Mouse (Mus musculus) heart, embryonic 12.5 days (tissue): ENCODE measurements at regions not wholly inside any gene's neighbourhood (a gene's known extent, or its start where the extent isn't known, plus 50 kb on each side); places are given as distances from the start of the nearest gene placed in this dataset.

Experiments used
- ATAC-seq: fragments of 200-750 bp; cut with Nextera tagmentation; 2 replicates; pipeline ENCODE4 v1.8.0; 2017; ENCODE audit warnings: moderate TSS enrichment, moderate library complexity; ENCODE audit not compliant: insufficient number of reproducible peaks, low FRiP score
- H3K27ac ChIP-seq: fragments of 300-500 bp; sonication (generic); 2 replicates; pipeline ENCODE4 v1.5.1; 2016; ENCODE audit warnings: mild to moderate bottlenecking, moderate library complexity; ENCODE audit not compliant: poor library complexity, severe bottlenecking
- H3K27me3 ChIP-seq: fragments of 300-500 bp; sonication (generic); replicated peaks from 2 replicates; pipeline ENCODE4 v1.6.1; 2016; ENCODE audit warnings: mild to moderate bottlenecking, moderate library complexity
- H3K36me3 ChIP-seq: fragments of 300-500 bp; sonication (generic); 2 replicates; pipeline ENCODE4 v1.6.1; 2016; ENCODE audit warnings: mild to moderate bottlenecking, moderate library complexity
- H3K4me1 ChIP-seq: fragments of 300-500 bp; sonication (generic); replicated peaks from 2 replicates; pipeline ENCODE4 v1.6.1; 2016; ENCODE audit warnings: mild to moderate bottlenecking
- H3K4me2 ChIP-seq: fragments of 300-500 bp; sonication (generic); 2 replicates; pipeline ENCODE4 v1.6.1; 2016; ENCODE audit warnings: mild to moderate bottlenecking, moderate library complexity
- H3K4me3 ChIP-seq: fragments of 300-500 bp; sonication (generic); 2 replicates; pipeline ENCODE4 v1.5.1; 2016; ENCODE audit warnings: mild to moderate bottlenecking
- H3K9ac ChIP-seq: fragments of 300-500 bp; sonication (generic); 2 replicates; pipeline ENCODE4 v1.6.1; 2016; ENCODE audit warnings: mild to moderate bottlenecking, moderate library complexity
- H3K9me3 ChIP-seq: fragments of 300-500 bp; sonication (generic); replicated peaks from 2 replicates; pipeline ENCODE4 v1.6.1; 2016; ENCODE audit warnings: mild to moderate bottlenecking, moderate library complexity
- WGBS: fragments of 180-500 bp; shearing (Covaris S2); methylation state at CpG from one replicate; pipeline ENCODE4 v1.1.7; 2016; 5-methylcytosine and 5-hydroxymethylcytosine counted together

DNA sequence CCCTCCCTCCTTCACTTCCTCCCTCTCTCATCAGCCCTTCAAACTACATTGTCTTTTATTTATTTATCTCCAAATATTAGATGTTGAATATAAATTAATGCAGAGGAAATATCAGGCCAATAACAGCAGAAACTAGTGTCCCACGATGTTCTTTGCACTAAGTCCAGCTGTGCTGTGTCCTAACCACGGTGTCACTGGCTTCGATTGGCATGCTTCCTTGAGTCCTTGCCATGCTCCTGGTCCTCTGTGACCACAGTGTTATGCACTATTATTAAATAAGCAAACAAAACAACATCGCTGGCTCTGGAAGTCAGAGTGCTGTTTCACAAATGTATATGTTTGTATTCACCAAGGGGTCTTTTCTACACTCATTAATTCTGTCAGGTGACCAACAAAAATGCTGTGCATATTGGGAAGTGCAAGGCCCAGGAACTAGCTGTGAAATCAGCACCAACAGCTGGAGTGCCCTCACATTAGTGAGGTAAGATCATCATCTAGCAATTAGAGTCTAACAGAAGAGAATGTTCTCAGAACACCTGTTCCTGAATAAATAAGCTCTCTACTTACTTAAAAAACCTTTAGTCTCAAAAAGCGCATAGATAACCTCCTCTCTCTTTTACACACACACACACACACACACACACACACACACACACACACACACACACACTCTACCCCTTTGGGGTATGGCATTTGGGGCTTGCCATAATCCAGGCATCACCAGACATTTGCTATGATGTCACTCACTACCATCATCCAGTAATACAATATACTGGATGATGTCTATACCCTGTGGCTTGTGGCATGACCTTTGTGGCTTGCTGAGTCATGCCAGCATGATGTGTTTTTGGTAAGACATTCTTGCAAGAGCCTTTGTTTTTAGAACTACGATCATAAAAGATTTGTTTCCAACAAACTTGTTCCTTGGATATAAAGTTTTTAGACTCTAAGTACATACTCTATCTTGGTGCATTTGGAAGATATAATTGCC lies 81.9 kb upstream of the Rgs2 start:
- Histone ChIP-seq H3K9ac (no peak overlapping the region), H3K4me1 (no peaks in the 10 kb centered on the region), H3K9me3 (no peaks in the 10 kb centered on the region), H3K36me3 (no peaks in the 10 kb centered on the region), H3K4me3 (no peak overlapping the region), H3K27ac (no peak overlapping the region), H3K27me3 (no peaks in the 10 kb centered on the region), H3K4me2 (no peak overlapping the region)
- 83% methylated on average over 6 of the region's 6 CpGs for whole genome bisulfite sequencing
- ATAC-seq: no peak

DNA sequence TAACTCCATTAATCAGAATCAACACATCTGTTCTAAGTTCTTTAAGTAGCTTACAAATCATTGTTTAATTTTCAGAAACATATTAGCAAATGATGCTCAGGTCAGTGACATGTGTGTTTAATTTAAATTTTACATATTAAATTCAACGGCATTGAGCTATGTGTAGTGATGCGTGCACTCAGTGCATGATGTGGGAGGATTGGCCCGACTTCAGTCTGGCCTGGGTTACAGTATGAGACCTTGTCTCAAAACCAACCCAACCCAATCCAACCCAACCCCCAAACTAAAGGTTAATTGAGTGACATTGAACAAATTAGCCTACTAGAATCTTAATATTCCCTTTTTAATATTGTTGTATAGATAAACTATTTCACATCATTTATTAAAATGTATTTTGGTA lies 75.0 kb upstream of the Rgs2 start:
- no peaks in the 10 kb centered on the region for H3K4me1 ChIP-seq
- no peaks in the 10 kb centered on the region for H3K27me3 ChIP-seq
- no peak overlapping the region for H3K4me2 ChIP-seq
- no peaks in the 10 kb centered on the region for H3K9me3 ChIP-seq
- H3K9ac ChIP-seq: no peak overlapping the region
- H3K27ac ChIP-seq: no peak overlapping the region
- H3K36me3 ChIP-seq: no peaks in the 10 kb centered on the region
- 81% methylated on average over 3 of the region's 3 CpGs for WGBS
- H3K4me3 ChIP-seq: no peak overlapping the region
- ATAC-seq: no peak

DNA sequence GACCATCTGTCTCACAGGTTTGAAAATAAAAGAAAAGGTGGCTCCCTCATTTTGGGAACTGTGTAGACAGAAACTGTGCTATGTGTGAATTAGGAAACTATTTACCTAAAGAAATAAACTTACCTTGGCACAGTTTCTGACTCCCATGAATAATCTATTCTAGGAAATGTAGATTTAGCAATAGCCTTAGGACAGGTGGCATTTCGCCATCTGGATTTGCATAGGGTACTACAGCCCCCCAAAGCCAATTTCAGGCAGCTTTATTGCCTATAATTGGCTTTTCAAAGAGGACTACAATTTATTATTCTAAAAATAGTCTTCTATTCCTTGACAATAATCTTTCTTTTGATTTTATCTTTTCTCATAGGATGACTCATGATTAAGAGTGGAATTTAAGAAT lies 74.5 kb upstream of the Rgs2 start:
- WGBS: 77% methylated on average over 1 of the region's 1 CpGs
- Histone ChIP-seq H3K9me3 (no peaks in the 10 kb centered on the region), H3K4me2 (no peak overlapping the region), H3K9ac (no peak overlapping the region), H3K27me3 (no peaks in the 10 kb centered on the region), H3K27ac (no peak overlapping the region), H3K4me3 (no peak overlapping the region), H3K4me1 (no peaks in the 10 kb centered on the region), H3K36me3 (no peaks in the 10 kb centered on the region)
- ATAC-seq: no peak

DNA sequence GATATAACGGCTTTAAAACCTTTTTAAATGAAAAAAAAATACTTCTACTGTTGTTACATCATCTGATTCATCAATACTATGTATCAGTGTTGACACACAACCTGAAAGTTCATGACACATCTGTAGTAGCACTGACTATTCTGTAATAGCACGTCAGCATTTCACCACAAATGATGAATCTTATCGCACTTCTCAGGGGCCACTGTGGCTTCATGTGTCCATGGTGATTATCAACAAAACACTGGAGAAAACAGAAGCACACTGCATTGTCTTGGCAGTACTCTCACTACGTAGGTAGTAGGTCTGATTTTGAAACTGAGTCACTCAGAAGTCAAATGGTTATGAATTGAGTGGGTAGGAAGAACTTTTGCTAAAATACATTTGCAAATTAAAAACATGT lies 72.0 kb upstream of the Rgs2 start:
- H3K4me2 ChIP-seq: no peak overlapping the region
- no peaks in the 10 kb centered on the region for H3K36me3 ChIP-seq
- no peak overlapping the region for H3K9ac ChIP-seq
- no peaks in the 10 kb centered on the region for H3K27me3 ChIP-seq
- peak; percentile 39; the same call in 1 of the 2 replicates for ATAC-seq
- H3K9me3 ChIP-seq: no peaks in the 10 kb centered on the region
- 36% methylated on average over 4 of the region's 4 CpGs for WGBS
- H3K4me3 ChIP-seq: no peak overlapping the region
- no peak overlapping the region for H3K27ac ChIP-seq
- no peaks in the 10 kb centered on the region for H3K4me1 ChIP-seq

DNA sequence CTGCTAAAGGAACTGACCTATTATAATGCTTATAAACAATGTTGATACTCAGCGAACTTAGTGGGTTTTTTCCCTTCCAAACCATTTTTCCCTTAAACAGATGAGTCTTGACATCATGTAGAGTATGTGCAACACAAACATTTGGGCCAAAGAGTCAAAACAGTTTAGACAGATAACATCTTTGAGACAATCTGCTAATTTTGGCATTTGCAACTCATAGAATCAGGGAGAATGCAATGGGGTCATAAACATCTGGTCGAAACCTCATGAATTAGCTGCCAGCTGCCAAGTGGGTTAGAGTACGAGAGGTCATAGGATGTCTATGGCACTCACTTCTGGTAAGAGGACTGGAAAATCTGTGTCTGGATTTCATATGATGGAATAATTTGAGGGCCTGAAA lies 57.3 kb upstream of the Rgs2 start:
- Histone ChIP-seq H3K4me1 (peaks cover 3% of the 10 kb centered on the region; the same call in 1 of the 2 replicates), H3K9me3 (no peaks in the 10 kb centered on the region), H3K27ac (no peak overlapping the region), H3K4me2 (no peak overlapping the region), H3K4me3 (no peak overlapping the region), H3K9ac (no peak overlapping the region), H3K36me3 (no peaks in the 10 kb centered on the region), H3K27me3 (no peaks in the 10 kb centered on the region)
- 77% methylated on average over 3 of the region's 3 CpGs for WGBS
- no peak for ATAC-seq

DNA sequence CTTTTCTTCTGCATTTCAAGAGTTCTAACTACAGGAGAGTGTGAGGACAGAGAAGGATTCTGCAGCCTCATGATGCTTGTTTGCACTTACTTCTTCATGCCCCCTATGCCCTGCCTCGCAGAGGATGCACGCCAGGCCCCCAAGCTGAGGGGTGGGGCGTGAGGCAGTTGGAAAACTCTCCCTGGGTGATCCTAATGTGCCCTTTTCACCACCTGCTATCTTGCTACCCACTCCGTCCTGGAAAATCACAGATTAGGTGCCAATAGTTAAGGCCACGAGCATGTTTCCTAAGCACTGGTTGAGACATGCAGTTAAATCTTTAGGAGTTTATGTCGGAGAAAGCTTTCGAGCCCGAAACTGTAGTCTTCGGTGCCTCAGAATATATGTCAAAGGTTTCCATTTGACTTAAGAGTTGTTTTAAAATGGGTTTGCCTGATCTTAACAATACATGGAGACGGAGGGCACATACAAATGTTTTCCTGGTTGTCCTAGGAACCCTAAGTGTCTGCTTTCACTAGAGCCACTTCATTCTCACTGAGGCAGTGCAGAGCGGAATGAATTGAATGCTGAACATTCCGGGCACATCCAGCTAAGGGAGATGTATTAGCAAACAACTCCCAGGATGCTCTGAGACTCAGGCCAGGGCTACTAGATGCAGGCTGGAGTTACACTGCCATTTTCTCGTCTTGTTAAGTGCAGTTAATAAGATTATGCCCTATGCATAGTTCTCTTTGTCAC lies 51.7 kb upstream of the Rgs2 start:
- H3K9ac ChIP-seq: no peak overlapping the region
- H3K27ac ChIP-seq: peak overlapping the region; percentile 71
- WGBS: 41% methylated on average over 13 of the region's 13 CpGs
- no peaks in the 10 kb centered on the region for H3K9me3 ChIP-seq
- peak overlapping the region; percentile 44 for H3K4me2 ChIP-seq
- no peak overlapping the region for H3K4me3 ChIP-seq
- H3K4me1 ChIP-seq: peaks cover 12% of the 10 kb centered on the region
- no peaks in the 10 kb centered on the region for H3K36me3 ChIP-seq
- peak; percentile 80 for ATAC-seq
- H3K27me3 ChIP-seq: no peaks in the 10 kb centered on the region
